Mouse (Mus musculus): ENCODE data around the gene Chmp3. TPM values are rescaled to one million over a fixed set of nuclear protein-coding genes. Genes with fewer than 3 reads are reported as not detected.
A peak's percentile ranks its signal among the peaks of the same experiment; 100 is the strongest.

The Chmp3 gene
- polyA plus RNA-seq, 1 experiment from 2014 or later, result 53.6 TPM

- ATAC-seq (replicated peaks; ENCODE audit: insufficient number of reproducible peaks, low FRiP score, low TSS enrichment, low read depth) (no peak), DNase-seq (ENCODE audit: low spot score) (no peak)
- H3K36me3 ChIP-seq (replicated peaks; ENCODE audit: control insufficient read depth, insufficient read depth, low read depth, low read length), result no peaks in the 10 kb centered on the region
- H3K4me3 ChIP-seq (ENCODE audit: low read depth, low read length), result no peak overlapping the region
- WGBS, result 58% methylated on average over 3 of the region's 3 CpGs
- H3K27ac ChIP-seq (replicated peaks; ENCODE audit: low read depth, low read length), result no peak overlapping the region
- no peaks in the 10 kb centered on the region for H3K27me3 ChIP-seq (ENCODE audit: control insufficient read depth, insufficient read depth, low read length)
- H3K9me3 ChIP-seq (replicated peaks; ENCODE audit: control insufficient read depth, low read length), result no peaks in the 10 kb centered on the region
- no peak overlapping the region for H3K4me2 ChIP-seq (ENCODE audit: low read depth, low read length)
- no peaks in the 10 kb centered on the region for H3K4me1 ChIP-seq (ENCODE audit: control insufficient read depth, insufficient read depth, low read length)
- H3K9ac ChIP-seq (replicated peaks; ENCODE audit: low read length), result no peak overlapping the region
Observed at GRCm38 (mm10) chr6:71525556-71525955, 18.0 kb upstream of the Chmp3 start.

- no peak for DNase-seq (ENCODE audit: low spot score)
- Histone ChIP-seq H3K9me3 (replicated peaks; ENCODE audit: control insufficient read depth, low read length) (no peaks in the 10 kb centered on the region), H3K9ac (replicated peaks; ENCODE audit: low read length) (no peak overlapping the region), H3K4me3 (ENCODE audit: low read depth, low read length) (no peak overlapping the region), H3K27ac (replicated peaks; ENCODE audit: low read depth, low read length) (no peak overlapping the region), H3K27me3 (ENCODE audit: control insufficient read depth, insufficient read depth, low read length) (no peaks in the 10 kb centered on the region), H3K36me3 (replicated peaks; ENCODE audit: control insufficient read depth, insufficient read depth, low read depth, low read length) (no peaks in the 10 kb centered on the region), H3K4me2 (ENCODE audit: low read depth, low read length) (no peak overlapping the region), H3K4me1 (ENCODE audit: control insufficient read depth, insufficient read depth, low read length) (no peaks in the 10 kb centered on the region)
- 82% methylated on average over 10 of the region's 10 CpGs for WGBS
- no peak; the same call in 1 of the 2 replicates for ATAC-seq (replicated peaks; ENCODE audit: insufficient number of reproducible peaks, low FRiP score, low TSS enrichment, low read depth)
Observed at GRCm38 (mm10) chr6:71527056-71527455, 16.5 kb upstream of the Chmp3 start.

- Histone ChIP-seq H3K9me3 (replicated peaks; ENCODE audit: control insufficient read depth, low read length) (no peaks in the 10 kb centered on the region), H3K4me3 (ENCODE audit: low read depth, low read length) (no peak overlapping the region), H3K4me1 (ENCODE audit: control insufficient read depth, insufficient read depth, low read length) (no peaks in the 10 kb centered on the region), H3K27ac (replicated peaks; ENCODE audit: low read depth, low read length) (no peak overlapping the region), H3K4me2 (ENCODE audit: low read depth, low read length) (no peak overlapping the region), H3K9ac (replicated peaks; ENCODE audit: low read length) (no peak overlapping the region), H3K27me3 (ENCODE audit: control insufficient read depth, insufficient read depth, low read length) (no peaks in the 10 kb centered on the region), H3K36me3 (replicated peaks; ENCODE audit: control insufficient read depth, insufficient read depth, low read depth, low read length) (no peaks in the 10 kb centered on the region)
- ATAC-seq (replicated peaks; ENCODE audit: insufficient number of reproducible peaks, low FRiP score, low TSS enrichment, low read depth) (no peak), DNase-seq (ENCODE audit: low spot score) (no peak)
- WGBS, result 84% methylated on average over 9 of the region's 9 CpGs
Observed at GRCm38 (mm10) chr6:71527826-71528225, 15.8 kb upstream of the Chmp3 start.

GRCm38 (mm10) chr6:71530176-71530575 is 13.4 kb upstream of the Chmp3 start:
- Histone ChIP-seq H3K36me3 (replicated peaks; ENCODE audit: control insufficient read depth, insufficient read depth, low read depth, low read length) (no peaks in the 10 kb centered on the region), H3K4me3 (ENCODE audit: low read depth, low read length) (no peak overlapping the region), H3K27me3 (ENCODE audit: control insufficient read depth, insufficient read depth, low read length) (no peaks in the 10 kb centered on the region), H3K4me2 (ENCODE audit: low read depth, low read length) (no peak overlapping the region), H3K9ac (replicated peaks; ENCODE audit: low read length) (no peak overlapping the region), H3K27ac (replicated peaks; ENCODE audit: low read depth, low read length) (no peak overlapping the region), H3K4me1 (ENCODE audit: control insufficient read depth, insufficient read depth, low read length) (no peaks in the 10 kb centered on the region), H3K9me3 (replicated peaks; ENCODE audit: control insufficient read depth, low read length) (no peaks in the 10 kb centered on the region)
- ATAC-seq (replicated peaks; ENCODE audit: insufficient number of reproducible peaks, low FRiP score, low TSS enrichment, low read depth), result no peak
- WGBS, result 89% methylated on average over 8 of the region's 8 CpGs
- DNase-seq (ENCODE audit: low spot score), result no peak

- H3K9ac ChIP-seq (replicated peaks; ENCODE audit: low read length), result no peak overlapping the region
- DNase-seq (ENCODE audit: low spot score) (peak; percentile 3), ATAC-seq (replicated peaks; ENCODE audit: insufficient number of reproducible peaks, low FRiP score, low TSS enrichment, low read depth) (no peak)
- H3K9me3 ChIP-seq (replicated peaks; ENCODE audit: control insufficient read depth, low read length), result no peaks in the 10 kb centered on the region
- H3K4me3 ChIP-seq (ENCODE audit: low read depth, low read length), result no peak overlapping the region
- no peak overlapping the region for H3K4me2 ChIP-seq (ENCODE audit: low read depth, low read length)
- H3K27me3 ChIP-seq (ENCODE audit: control insufficient read depth, insufficient read depth, low read length), result no peaks in the 10 kb centered on the region
- H3K36me3 ChIP-seq (replicated peaks; ENCODE audit: control insufficient read depth, insufficient read depth, low read depth, low read length), result no peaks in the 10 kb centered on the region
- no peaks in the 10 kb centered on the region for H3K4me1 ChIP-seq (ENCODE audit: control insufficient read depth, insufficient read depth, low read length)
- H3K27ac ChIP-seq (replicated peaks; ENCODE audit: low read depth, low read length), result no peak overlapping the region
Observed at GRCm38 (mm10) chr6:71537286-71537685, 6.3 kb upstream of the Chmp3 start.

- no peaks in the 10 kb centered on the region for H3K9me3 ChIP-seq (replicated peaks; ENCODE audit: control insufficient read depth, low read length)
- no peaks in the 10 kb centered on the region for H3K36me3 ChIP-seq (replicated peaks; ENCODE audit: control insufficient read depth, insufficient read depth, low read depth, low read length)
- H3K27me3 ChIP-seq (ENCODE audit: control insufficient read depth, insufficient read depth, low read length), result no peaks in the 10 kb centered on the region
- ATAC-seq (replicated peaks; ENCODE audit: insufficient number of reproducible peaks, low FRiP score, low TSS enrichment, low read depth), result no peak
- H3K9ac ChIP-seq (replicated peaks; ENCODE audit: low read length), result no peak overlapping the region
- no peak overlapping the region for H3K4me3 ChIP-seq (ENCODE audit: low read depth, low read length)
- WGBS, result 93% methylated on average over 2 of the region's 2 CpGs
- DNase-seq (ENCODE audit: low spot score), result no peak
- no peak overlapping the region for H3K27ac ChIP-seq (replicated peaks; ENCODE audit: low read depth, low read length)
- no peaks in the 10 kb centered on the region for H3K4me1 ChIP-seq (ENCODE audit: control insufficient read depth, insufficient read depth, low read length)
- H3K4me2 ChIP-seq (ENCODE audit: low read depth, low read length), result no peak overlapping the region
Observed at GRCm38 (mm10) chr6:71555507-71555951, 11.9 kb downstream of the Chmp3 start.

- Histone ChIP-seq H3K9ac (replicated peaks; ENCODE audit: low read length) (no peak overlapping the region), H3K4me1 (ENCODE audit: control insufficient read depth, insufficient read depth, low read length) (no peaks in the 10 kb centered on the region), H3K4me3 (ENCODE audit: low read depth, low read length) (no peak overlapping the region), H3K9me3 (replicated peaks; ENCODE audit: control insufficient read depth, low read length) (no peaks in the 10 kb centered on the region), H3K27ac (replicated peaks; ENCODE audit: low read depth, low read length) (no peak overlapping the region), H3K36me3 (replicated peaks; ENCODE audit: control insufficient read depth, insufficient read depth, low read depth, low read length) (no peaks in the 10 kb centered on the region), H3K27me3 (ENCODE audit: control insufficient read depth, insufficient read depth, low read length) (no peaks in the 10 kb centered on the region), H3K4me2 (ENCODE audit: low read depth, low read length) (no peak overlapping the region)
- DNase-seq (ENCODE audit: low spot score), result no peak
- ATAC-seq (replicated peaks; ENCODE audit: insufficient number of reproducible peaks, low FRiP score, low TSS enrichment, low read depth), result no peak
- WGBS, result 95% methylated on average over 2 of the region's 2 CpGs
Observed at GRCm38 (mm10) chr6:71556826-71557225, 13.2 kb downstream of the Chmp3 start.

- Histone ChIP-seq H3K36me3 (replicated peaks; ENCODE audit: control insufficient read depth, insufficient read depth, low read depth, low read length) (no peaks in the 10 kb centered on the region), H3K9me3 (replicated peaks; ENCODE audit: control insufficient read depth, low read length) (no peaks in the 10 kb centered on the region), H3K4me1 (ENCODE audit: control insufficient read depth, insufficient read depth, low read length) (no peaks in the 10 kb centered on the region), H3K9ac (replicated peaks; ENCODE audit: low read length) (no peak overlapping the region), H3K27ac (replicated peaks; ENCODE audit: low read depth, low read length) (no peak overlapping the region), H3K4me3 (ENCODE audit: low read depth, low read length) (no peak overlapping the region), H3K27me3 (ENCODE audit: control insufficient read depth, insufficient read depth, low read length) (no peaks in the 10 kb centered on the region), H3K4me2 (ENCODE audit: low read depth, low read length) (no peak overlapping the region)
- DNase-seq (ENCODE audit: low spot score) (no peak), ATAC-seq (replicated peaks; ENCODE audit: insufficient number of reproducible peaks, low FRiP score, low TSS enrichment, low read depth) (no peak)
- WGBS, result 84% methylated on average over 3 of the region's 3 CpGs
Observed at GRCm38 (mm10) chr6:71568616-71569015, 25.0 kb downstream of the Chmp3 start.
